Mouse (Mus musculus) c-Kit-positive CD71-positive TER-119-negative erythroid progenitor cells, embryonic 14.5 days (primary cell): ENCODE measurements around the gene Olfr1303.

Source experiments
- DNase-seq: peaks from one replicate; pipeline ENCODE4 v3.0.0-alpha.2; 2013; ENCODE audit warnings: low read depth

The Olfr1303 gene

DNA sequence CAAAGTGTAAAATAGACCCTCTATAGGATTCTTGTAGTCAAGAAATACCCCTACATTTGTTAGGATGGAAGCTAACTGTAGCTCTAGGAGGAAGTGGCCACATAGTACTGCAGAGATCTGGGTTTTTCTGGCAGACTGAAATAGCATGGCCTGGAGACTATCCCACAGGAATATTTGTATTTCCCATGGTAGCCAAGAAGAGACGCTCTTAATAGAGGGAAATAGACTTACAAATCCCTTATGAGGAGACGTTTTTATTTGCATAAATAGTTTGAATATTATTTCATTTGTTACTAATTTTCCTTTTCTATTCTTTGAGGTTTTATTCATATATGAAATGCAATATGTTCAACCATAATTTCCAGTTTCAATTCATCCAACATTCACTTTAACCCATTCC, at the start of gene Olfr1303:
Olfr1303 (minus strand) TSS at position 101 of the 400 bp plus-strand sequence.
- DNase-seq, result no peak

GRCm38 (mm10) chr2:111812936-111813335, 7.2 kb downstream of the Olfr1303 start:
- DNase-seq, result no peak

- no peak for DNase-seq
Observed at GRCm38 (mm10) chr2:111777129-111777528, 43.0 kb downstream of the Olfr1303 start, which contains the start of gene Olfr1302. Gene Olfr1302 (plus strand): TSS chr2:111777429.
